Mouse (Mus musculus) liver, embryonic 16.5 days (tissue): ENCODE data around the gene Cenpm. TPM values are rescaled to one million over a fixed set of nuclear protein-coding genes. Genes with fewer than 3 reads are reported as not detected.
A peak's percentile ranks its signal among the peaks of the same experiment; 100 is the strongest.

Source experiments
- ATAC-seq: fragments of 200-750 bp; cut with Nextera tagmentation; 2 replicates; pipeline ENCODE4 v1.8.0; 2017; ENCODE audit warnings: low read depth, mild to moderate bottlenecking, moderate number of reproducible peaks, moderate library complexity
- H3K27ac ChIP-seq: fragments of 300-500 bp; sonication (generic); 2 replicates; pipeline ENCODE4 v1.5.1; 2014; ENCODE audit warnings: mild to moderate bottlenecking, low read length
- H3K27me3 ChIP-seq: fragments of 300-500 bp; sonication (generic); 2 replicates; pipeline ENCODE4 v1.6.1; 2014; ENCODE audit warnings: low read depth, low read length, mixed read lengths; ENCODE audit not compliant: control insufficient read depth, insufficient read depth
- H3K36me3 ChIP-seq: fragments of 300-500 bp; sonication (generic); 2 replicates; pipeline ENCODE4 v1.6.1; 2014; ENCODE audit warnings: mild to moderate bottlenecking; ENCODE audit not compliant: control insufficient read depth, insufficient read depth
- H3K4me1 ChIP-seq: fragments of 300-500 bp; sonication (generic); 2 replicates; pipeline ENCODE4 v1.6.1; 2014; ENCODE audit warnings: low read depth, low read length, mixed read lengths; ENCODE audit not compliant: control insufficient read depth
- H3K4me2 ChIP-seq: fragments of 300-500 bp; sonication (generic); 2 replicates; pipeline ENCODE4 v1.6.1; 2014; ENCODE audit warnings: low read depth, low read length, mixed read lengths
- H3K4me3 ChIP-seq: fragments of 300-500 bp; sonication (generic); 2 replicates; pipeline ENCODE4 v1.5.1; 2014; ENCODE audit warnings: low read depth, mild to moderate bottlenecking, low read length
- H3K9ac ChIP-seq: fragments of 300-500 bp; sonication (generic); 2 replicates; pipeline ENCODE4 v1.6.1; 2014; ENCODE audit warnings: low read depth, low read length
- H3K9me3 ChIP-seq: fragments of 300-500 bp; sonication (generic); replicated peaks from 2 replicates; pipeline ENCODE4 v1.6.1; 2016; ENCODE audit warnings: low read length; ENCODE audit not compliant: control insufficient read depth
- WGBS: fragments of 180-500 bp; shearing (Covaris S2); extraction: QIAGEN DNeasy Blood & Tissue Kit; methylation state at CpG from one replicate; pipeline ENCODE4 v1.1.7; 2014; ENCODE audit not compliant: insufficient replicate concordance; 5-methylcytosine and 5-hydroxymethylcytosine counted together
- polyA plus RNA-seq: library from polyadenylated mRNA; unstranded; fragments of >200 nt; fragmentation: Nextera tagmentation; extraction: Ambion mirVana; gene quantifications from 2 replicates; pipeline ENCODE4 v1.2.1, GENCODE M21; 2015

Gene Cenpm
- polyA plus RNA-seq = 27.1 and 31.0 TPM in 2 replicates

DNA sequence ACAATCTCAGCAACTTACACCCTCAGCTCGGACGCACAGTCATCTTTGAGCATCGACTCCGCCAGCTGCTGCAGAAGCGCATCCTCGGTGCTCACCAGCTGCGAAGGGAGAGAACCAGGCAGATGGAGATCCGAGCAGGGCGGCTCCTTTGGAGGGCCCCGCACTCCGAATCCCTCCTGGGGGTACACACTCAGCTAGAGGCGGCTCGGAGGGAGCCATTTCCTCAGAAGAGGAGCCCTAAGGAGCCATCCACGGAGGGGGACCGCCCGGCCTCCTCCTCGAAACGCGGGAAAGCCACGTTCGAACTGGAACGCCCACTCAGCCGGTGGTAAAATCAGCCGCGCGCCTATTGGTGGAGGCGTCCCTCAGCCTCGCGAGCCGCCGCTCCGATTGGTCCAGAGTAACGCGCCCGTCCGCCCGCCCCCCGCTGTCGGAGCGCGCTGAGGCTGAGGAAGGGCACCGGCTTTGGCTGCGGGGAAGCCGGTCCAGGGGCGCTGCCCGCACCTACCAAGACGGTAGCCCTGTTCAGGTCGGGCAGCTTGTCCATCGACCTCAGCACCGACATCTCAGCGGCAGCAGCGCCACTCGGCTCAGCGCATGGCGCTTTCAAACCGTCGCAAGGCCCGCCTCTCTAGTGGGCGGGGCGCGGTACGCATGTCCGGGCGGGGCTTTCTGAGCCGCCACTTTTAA is at the start of gene Cenpm:
Gene Cenpm, minus strand, starts transcription at position 634 of the 690 bp plus-strand sequence.
- under 1% methylated on average over 65 of the region's 65 CpGs for WGBS
- peak; percentile 98 for ATAC-seq
- no peaks in the 10 kb centered on the region for H3K36me3 ChIP-seq

GRCm38 (mm10) chr15:82294059-82294458 is 49.5 kb upstream of the Cenpm start:
- H3K4me2 ChIP-seq = no peak overlapping the region
- peaks cover 5% of the 10 kb centered on the region for H3K4me1 ChIP-seq
- H3K27me3 ChIP-seq = peaks cover 8% of the 10 kb centered on the region
- no peak overlapping the region for H3K9ac ChIP-seq
- no peak for ATAC-seq
- no peaks in the 10 kb centered on the region for H3K9me3 ChIP-seq
- no peak overlapping the region for H3K4me3 ChIP-seq
- WGBS = 37% methylated on average over 8 of the region's 8 CpGs
- no peaks in the 10 kb centered on the region for H3K36me3 ChIP-seq
- H3K27ac ChIP-seq = no peak overlapping the region

More for the DNA sequence above, at the start of gene Cenpm:
- H3K4me3 ChIP-seq = peak within 1 kb of the TSS; percentile 78
- H3K9ac ChIP-seq = peak within 1 kb of the TSS; percentile 84
- no peaks in the 10 kb centered on the region for H3K27me3 ChIP-seq
- peaks cover 11% of the 10 kb centered on the region for H3K4me1 ChIP-seq
- peak within 1 kb of the TSS; percentile 96 for H3K4me2 ChIP-seq
- no peaks in the 10 kb centered on the region for H3K9me3 ChIP-seq
- H3K27ac ChIP-seq = peak within 1 kb of the TSS; percentile 86

GRCm38 (mm10) chr15:82293271-82293711 is 48.7 kb upstream of the Cenpm start:
- Histone ChIP-seq H3K9me3 (no peaks in the 10 kb centered on the region), H3K27ac (no peak overlapping the region), H3K27me3 (peaks cover 8% of the 10 kb centered on the region), H3K9ac (no peak overlapping the region), H3K4me1 (peaks cover 5% of the 10 kb centered on the region), H3K36me3 (no peaks in the 10 kb centered on the region), H3K4me2 (no peak overlapping the region), H3K4me3 (no peak overlapping the region)
- whole genome bisulfite sequencing = 21% methylated on average over 7 of the region's 7 CpGs
- no peak for ATAC-seq

DNA sequence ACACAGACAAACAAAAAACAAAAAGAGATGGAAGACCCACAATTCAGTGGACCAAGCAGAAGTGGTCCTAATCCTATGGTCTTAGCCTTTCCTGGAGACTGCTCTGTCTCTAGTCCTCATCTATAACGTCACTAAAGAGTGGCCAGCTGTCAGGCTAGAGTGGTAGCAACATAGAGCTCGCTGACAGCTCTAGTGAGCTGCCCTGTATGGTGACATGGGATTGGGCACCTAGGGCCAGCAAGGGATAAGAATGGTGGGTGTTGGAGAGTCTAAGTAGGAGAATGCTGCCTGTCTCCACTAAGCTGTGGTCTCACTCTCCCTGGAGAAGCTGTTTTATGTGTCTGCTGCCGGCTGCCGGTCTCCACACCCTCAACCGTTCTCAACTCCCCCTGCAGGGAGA is 48.3 kb upstream of the Cenpm start:
- H3K4me3 ChIP-seq = no peak overlapping the region
- H3K4me1 ChIP-seq = peaks cover 5% of the 10 kb centered on the region
- ATAC-seq = no peak
- no peaks in the 10 kb centered on the region for H3K36me3 ChIP-seq
- H3K9ac ChIP-seq = no peak overlapping the region
- no peaks in the 10 kb centered on the region for H3K9me3 ChIP-seq
- H3K27ac ChIP-seq = no peak overlapping the region
- H3K27me3 ChIP-seq = peaks cover 8% of the 10 kb centered on the region
- 33% methylated on average over 5 of the region's 5 CpGs for WGBS
- H3K4me2 ChIP-seq = no peak overlapping the region

GRCm38 (mm10) chr15:82290252-82290651 is 45.7 kb upstream of the Cenpm start:
- Histone ChIP-seq H3K27ac (no peak overlapping the region), H3K4me3 (no peak overlapping the region), H3K4me2 (no peak overlapping the region), H3K9me3 (no peaks in the 10 kb centered on the region), H3K4me1 (peaks cover 7% of the 10 kb centered on the region), H3K9ac (no peak overlapping the region), H3K36me3 (no peaks in the 10 kb centered on the region), H3K27me3 (peaks cover 8% of the 10 kb centered on the region)
- WGBS = 59% methylated on average over 7 of the region's 7 CpGs
- ATAC-seq = no peak

GRCm38 (mm10) chr15:82286157-82286556 is 41.6 kb upstream of the Cenpm start:
- Histone ChIP-seq H3K36me3 (no peaks in the 10 kb centered on the region), H3K9me3 (no peaks in the 10 kb centered on the region), H3K4me1 (peaks cover 5% of the 10 kb centered on the region; the same call in 1 of the 2 replicates), H3K4me2 (no peak overlapping the region), H3K9ac (no peak overlapping the region), H3K4me3 (no peak overlapping the region), H3K27me3 (no peaks in the 10 kb centered on the region), H3K27ac (no peak overlapping the region)
- WGBS = 32% methylated on average over 12 of the region's 12 CpGs
- ATAC-seq = no peak

DNA sequence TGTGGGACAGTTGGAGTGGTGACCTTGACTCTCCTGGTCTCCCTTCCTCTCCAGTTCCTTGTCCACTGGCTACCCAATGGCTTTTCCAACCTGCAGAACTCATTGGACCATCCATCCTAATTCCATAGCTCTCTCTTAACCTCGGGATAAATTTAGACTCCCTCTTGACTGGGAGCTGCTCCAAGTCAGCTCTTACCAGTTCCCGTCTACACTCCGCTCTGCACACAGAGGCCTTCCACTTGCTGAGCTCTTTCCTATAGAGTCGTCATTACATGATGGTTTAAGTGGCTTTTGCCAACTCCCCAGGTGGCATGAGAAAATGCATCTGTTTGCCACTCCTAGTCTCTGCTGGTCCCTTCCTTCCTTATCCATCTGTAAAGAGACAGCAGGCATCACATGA is 36.1 kb upstream of the Cenpm start:
- Histone ChIP-seq H3K4me3 (no peak overlapping the region), H3K27me3 (peaks cover 15% of the 10 kb centered on the region), H3K27ac (no peak overlapping the region), H3K4me2 (no peak overlapping the region), H3K9ac (no peak overlapping the region), H3K4me1 (no peaks in the 10 kb centered on the region), H3K9me3 (no peaks in the 10 kb centered on the region), H3K36me3 (no peaks in the 10 kb centered on the region)
- 54% methylated on average over 4 of the region's 4 CpGs for WGBS
- no peak for ATAC-seq

GRCm38 (mm10) chr15:82277591-82277990 is 33.0 kb upstream of the Cenpm start:
- Histone ChIP-seq H3K27ac (no peak overlapping the region), H3K4me2 (no peak overlapping the region), H3K36me3 (no peaks in the 10 kb centered on the region), H3K27me3 (peaks cover 43% of the 10 kb centered on the region), H3K4me3 (no peak overlapping the region), H3K9me3 (no peaks in the 10 kb centered on the region), H3K9ac (no peak overlapping the region), H3K4me1 (peaks cover 3% of the 10 kb centered on the region; the same call in 1 of the 2 replicates)
- ATAC-seq = no peak
- WGBS = 34% methylated on average over 5 of the region's 5 CpGs
